Mouse (Mus musculus): ENCODE data around the gene Txndc11. TPM values are rescaled to one million over a fixed set of nuclear protein-coding genes. Genes with fewer than 3 reads are reported as not detected.

The Txndc11 gene
- total and polyA plus RNA-seq, 3 experiments, result 24.9 to 33.7 TPM; not detected in 1

DNA sequence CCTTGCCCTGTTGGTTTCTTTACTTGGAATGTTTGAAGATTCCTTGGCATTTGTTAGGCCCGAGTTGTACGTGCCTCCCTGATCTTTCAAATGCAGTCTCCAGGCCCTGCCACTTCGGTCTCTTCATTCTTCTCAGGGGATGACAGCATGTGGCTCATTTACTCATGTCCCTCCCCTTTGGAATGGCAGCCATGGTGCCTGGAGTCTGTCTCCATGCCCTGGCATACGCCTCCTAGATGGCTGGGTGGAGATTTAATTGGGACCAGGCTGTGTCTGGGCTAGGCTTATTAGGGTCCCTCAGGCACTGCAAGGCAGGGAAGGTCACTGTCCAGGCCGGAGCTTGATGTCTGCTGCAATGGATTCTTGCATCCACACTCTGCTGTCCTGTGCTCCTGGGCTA lies 78.5 kb downstream of the Txndc11 start:
- Histone ChIP-seq H3K4me3 (ENCODE audit: control insufficient read depth in 1 of 2, insufficient read depth in 1 of 2, low read depth in 2 of 2, low read length in 2 of 2) (no peak overlapping the region), H3K27ac (ENCODE audit: control insufficient read depth, low read depth, low read length) (no peak overlapping the region), H3K79me2 (ENCODE audit: control insufficient read depth, insufficient read depth, low read length, poor library complexity) (no peaks in the 10 kb centered on the region), H3K4me1 (ENCODE audit: control insufficient read depth in 1 of 2, insufficient read depth in 2 of 2, low read length in 2 of 2) (no peaks in the 10 kb centered on the region), H3K36me3 (ENCODE audit: control insufficient read depth in 1 of 2, insufficient read depth in 2 of 2, low read length in 2 of 2) (no peaks in the 10 kb centered on the region), H3K27me3 (ENCODE audit: control insufficient read depth in 1 of 2, insufficient read depth in 2 of 2, low read length in 2 of 2) (peaks cover 0 to 14% of the 10 kb centered on the region in 2 experiments; a peak in 3 of 4 replicates), H3K9me3 (replicated peaks; ENCODE audit: insufficient read depth, low read length) (no peaks in the 10 kb centered on the region), H3K9ac (ENCODE audit: control insufficient read depth, low read depth, low read length, poor library complexity, severe bottlenecking) (no peak overlapping the region)
- TF ChIP-seq HCFC1 (IDR thresholded peaks at IDR 0.05; ENCODE audit: low read depth, low read length) (no peak), ZNF384 (IDR thresholded peaks at IDR 0.05; ENCODE audit: low read depth, low read length) (no peak), RCOR1 (IDR thresholded peaks at IDR 0.05; ENCODE audit: low read depth, low read length) (no peak), RAD21 (IDR thresholded peaks at IDR 0.05; ENCODE audit: low read depth, low read length) (no peak), MAX (IDR thresholded peaks at IDR 0.05; ENCODE audit: low read length) (no peak), MYB (IDR thresholded peaks at IDR 0.05; ENCODE audit: low read depth, low read length) (no peak), ETS1 (IDR thresholded peaks at IDR 0.05; ENCODE audit: low read depth, low read length) (no peak), ELF1 (IDR thresholded peaks at IDR 0.05; ENCODE audit: low read depth, low read length) (no peak), EP300 (IDR thresholded peaks at IDR 0.05; ENCODE audit: low read depth in 1 of 2, low read length in 2 of 2) (no peak), USF1 (IDR thresholded peaks at IDR 0.05; ENCODE audit: low read depth, low read length) (no peak), ZMIZ1 (IDR thresholded peaks at IDR 0.05; ENCODE audit: low read depth, low read length) (no peak), TCF12 (IDR thresholded peaks at IDR 0.05; ENCODE audit: low read depth, low read length) (no peak), POLR2AphosphoS2 (IDR thresholded peaks at IDR 0.05; ENCODE audit: low read length) (no peak), POLR2A (IDR thresholded peaks at IDR 0.05; ENCODE audit: control insufficient read depth in 1 of 2, insufficient read depth in 1 of 2, low read depth in 1 of 2, low read length in 2 of 2, poor library complexity in 1 of 2) (no peak), GATA1 (IDR thresholded peaks at IDR 0.05; ENCODE audit: low read depth, low read length) (no peak), CHD2 (IDR thresholded peaks at IDR 0.05; ENCODE audit: low read length) (no peak), USF2 (IDR thresholded peaks at IDR 0.05; ENCODE audit: borderline replicate concordance in 1 of 2, insufficient read depth in 1 of 2, low read depth in 1 of 2, low read length in 2 of 2) (no peak), MAZ (IDR thresholded peaks at IDR 0.05; ENCODE audit: low read depth, low read length) (no peak), ZKSCAN1 (IDR thresholded peaks at IDR 0.05; ENCODE audit: low read depth, low read length) (no peak)
- DNase-seq (ENCODE audit: low read depth, low spot score), result no peak

DNA sequence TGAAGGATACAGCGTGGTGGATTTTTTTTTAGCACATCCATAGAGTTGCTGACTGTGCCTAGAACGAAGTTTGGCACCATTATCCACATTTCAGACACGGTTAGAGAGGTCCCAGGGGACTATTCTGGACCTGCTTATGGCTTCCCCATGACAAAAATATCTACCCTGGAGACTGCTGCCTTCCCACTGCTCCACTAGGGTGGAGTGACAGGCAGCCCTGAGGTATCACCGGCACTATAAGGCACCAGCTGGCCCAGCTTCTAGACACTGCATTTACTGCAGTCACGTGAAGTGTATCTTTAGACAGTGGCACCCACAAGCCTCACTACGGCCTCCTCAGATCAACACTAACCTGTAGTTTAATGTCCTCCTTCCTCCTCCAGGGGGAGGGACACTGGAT lies 79.6 kb downstream of the Txndc11 start:
- Histone ChIP-seq H3K36me3 (ENCODE audit: control insufficient read depth in 1 of 2, insufficient read depth in 2 of 2, low read length in 2 of 2) (no peaks in the 10 kb centered on the region), H3K4me3 (ENCODE audit: control insufficient read depth in 1 of 2, insufficient read depth in 1 of 2, low read depth in 2 of 2, low read length in 2 of 2) (no peak overlapping the region), H3K9me3 (replicated peaks; ENCODE audit: insufficient read depth, low read length) (no peaks in the 10 kb centered on the region), H3K27ac (ENCODE audit: control insufficient read depth, low read depth, low read length) (no peak overlapping the region), H3K27me3 (ENCODE audit: control insufficient read depth in 1 of 2, insufficient read depth in 2 of 2, low read length in 2 of 2) (peaks cover 0 to 15% of the 10 kb centered on the region in 2 experiments; a peak in 3 of 4 replicates), H3K9ac (ENCODE audit: control insufficient read depth, low read depth, low read length, poor library complexity, severe bottlenecking) (no peak overlapping the region), H3K79me2 (ENCODE audit: control insufficient read depth, insufficient read depth, low read length, poor library complexity) (no peaks in the 10 kb centered on the region), H3K4me1 (ENCODE audit: control insufficient read depth in 1 of 2, insufficient read depth in 2 of 2, low read length in 2 of 2) (no peaks in the 10 kb centered on the region)
- no peak for TF ChIP-seq BHLHE40 (IDR thresholded peaks at IDR 0.05; ENCODE audit: borderline replicate concordance, low read depth, low read length)
- no peak for TF ChIP-seq TAL1 (IDR thresholded peaks at IDR 0.05; ENCODE audit: low read length)
- no peak for TF ChIP-seq ZMIZ1 (IDR thresholded peaks at IDR 0.05; ENCODE audit: low read depth, low read length)
- TF ChIP-seq MYC (IDR thresholded peaks at IDR 0.05; ENCODE audit: low read depth, low read length), result no peak
- no peak for TF ChIP-seq POLR2A (IDR thresholded peaks at IDR 0.05; ENCODE audit: control insufficient read depth in 1 of 2, insufficient read depth in 1 of 2, low read depth in 1 of 2, low read length in 2 of 2, poor library complexity in 1 of 2)
- TF ChIP-seq HCFC1 (IDR thresholded peaks at IDR 0.05; ENCODE audit: low read depth, low read length), result no peak
- TF ChIP-seq JUND (IDR thresholded peaks at IDR 0.05; ENCODE audit: low read depth, low read length), result no peak
- no peak for TF ChIP-seq ZKSCAN1 (IDR thresholded peaks at IDR 0.05; ENCODE audit: low read depth, low read length)
- DNase-seq (ENCODE audit: low read depth, low spot score), result no peak
